Mouse (Mus musculus) MEL (cell line): ENCODE data around the gene Tbl1x. TPM values are rescaled to one million over a fixed set of nuclear protein-coding genes. Genes with fewer than 3 reads are reported as not detected.

Source experiments
- DNase-seq: peaks from one replicate; pipeline ENCODE4 v3.0.0; 2011; ENCODE audit warnings: low read depth, low spot score
- H3K27ac ChIP-seq: 2 replicates; pipeline ENCODE4 v1.5.1; 2012; ENCODE audit warnings: low read depth, mild to moderate bottlenecking, control low read depth, low read length, moderate library complexity; ENCODE audit not compliant: control insufficient read depth
- H3K27me3 ChIP-seq, 2 experiments: fragments of 150-350 bp in 1 of 2; sonication (generic) in 1 of 2; 2 replicates each; pipeline ENCODE4 v1.6.1; 2012; ENCODE audit warnings: low read length in 2 of 2, mild to moderate bottlenecking in 2 of 2, improper control_type of control experiment in 1 of 2, moderate library complexity in 1 of 2; ENCODE audit not compliant: insufficient read depth in 2 of 2, control insufficient read depth in 1 of 2
- H3K36me3 ChIP-seq, 2 experiments: 2 replicates each; pipeline ENCODE4 v1.6.1; 2012 to 2014; ENCODE audit warnings: low read length in 2 of 2, improper control_type of control experiment in 1 of 2, inconsistent platforms in 1 of 2, mild to moderate bottlenecking in 1 of 2; ENCODE audit not compliant: insufficient read depth in 2 of 2, control insufficient read depth in 1 of 2
- H3K4me1 ChIP-seq, 2 experiments: fragments of 150-350 bp in 1 of 2; sonication (generic) in 1 of 2; 2 replicates each; pipeline ENCODE4 v1.6.1; 2012; ENCODE audit warnings: low read length in 2 of 2, improper control_type of control experiment in 1 of 2, mild to moderate bottlenecking in 1 of 2; ENCODE audit not compliant: insufficient read depth in 2 of 2, control insufficient read depth in 1 of 2
- H3K4me3 ChIP-seq, 2 experiments: fragments of 150-350 bp in 1 of 2; sonication (generic) in 1 of 2; 2 replicates each; pipeline ENCODE4 v1.5.1; 2012; ENCODE audit warnings: low read depth in 2 of 2, low read length in 2 of 2, mild to moderate bottlenecking in 2 of 2, moderate library complexity in 2 of 2, control low read depth in 1 of 2, improper control_type of control experiment in 1 of 2; ENCODE audit not compliant: control insufficient read depth in 1 of 2, insufficient read depth in 1 of 2
- H3K79me2 ChIP-seq: 2 replicates; pipeline ENCODE4 v1.6.1; 2012; ENCODE audit warnings: mild to moderate bottlenecking, low read length, moderate library complexity; ENCODE audit not compliant: control insufficient read depth, poor library complexity, insufficient read depth
- H3K9ac ChIP-seq: 2 replicates; pipeline ENCODE4 v1.6.1; 2012; ENCODE audit warnings: low read depth, mild to moderate bottlenecking, control low read depth, low read length, moderate library complexity; ENCODE audit not compliant: control insufficient read depth, poor library complexity, severe bottlenecking
- H3K9me3 ChIP-seq: fragments of 150-350 bp; sonication (generic); replicated peaks from 2 replicates; pipeline ENCODE4 v1.6.1; 2012; ENCODE audit warnings: mild to moderate bottlenecking, low read length, improper control_type of control experiment, moderate library complexity; ENCODE audit not compliant: insufficient read depth
- BHLHE40 ChIP-seq: IDR thresholded peaks from 2 replicates; pipeline ENCODE4 v1.6.1; 2012; ENCODE audit warnings: low read depth, mild to moderate bottlenecking, inconsistent platforms, low read length, improper control_type of control experiment, borderline replicate concordance
- CHD1 ChIP-seq: IDR thresholded peaks from 2 replicates; pipeline ENCODE4 v1.6.1; 2012; ENCODE audit warnings: low read depth, mild to moderate bottlenecking, inconsistent platforms, low read length, improper control_type of control experiment
- CHD2 ChIP-seq: IDR thresholded peaks from 2 replicates; pipeline ENCODE4 v1.6.1; 2011; ENCODE audit warnings: low read length, improper control_type of control experiment
- ELF1 ChIP-seq: IDR thresholded peaks from 2 replicates; pipeline ENCODE4 v1.6.1; 2014; ENCODE audit warnings: low read depth, mild to moderate bottlenecking, inconsistent platforms, low read length, improper control_type of control experiment, moderate library complexity
- EP300 ChIP-seq, 2 experiments: IDR thresholded peaks; 2 replicates each; pipeline ENCODE4 v1.6.1; 2011; ENCODE audit warnings: improper control_type of control experiment in 2 of 2, low read length in 2 of 2, low read depth in 1 of 2, mild to moderate bottlenecking in 1 of 2
- JUND ChIP-seq: IDR thresholded peaks from 2 replicates; pipeline ENCODE4 v1.6.1; 2011; ENCODE audit warnings: low read depth, mild to moderate bottlenecking, improper control_type of control experiment, low read length
- MAZ ChIP-seq: IDR thresholded peaks from 2 replicates; pipeline ENCODE4 v1.6.1; 2012; ENCODE audit warnings: low read depth, mild to moderate bottlenecking, inconsistent platforms, low read length, improper control_type of control experiment
- MXI1 ChIP-seq: IDR thresholded peaks from 2 replicates; pipeline ENCODE4 v1.6.1; 2011; ENCODE audit warnings: mild to moderate bottlenecking, low read depth, low read length, improper control_type of control experiment
- MYB ChIP-seq: IDR thresholded peaks from 2 replicates; pipeline ENCODE4 v1.6.1; 2011; ENCODE audit warnings: mild to moderate bottlenecking, low read depth, low read length, improper control_type of control experiment
- NRF1 ChIP-seq: IDR thresholded peaks from 2 replicates; pipeline ENCODE4 v1.6.1; 2014; ENCODE audit warnings: low read depth, mild to moderate bottlenecking, inconsistent platforms, low read length, improper control_type of control experiment, moderate library complexity; ENCODE audit not compliant: poor library complexity, insufficient read depth, severe bottlenecking
- RCOR1 ChIP-seq: IDR thresholded peaks from 2 replicates; pipeline ENCODE4 v1.6.1; 2012; ENCODE audit warnings: low read depth, mild to moderate bottlenecking, inconsistent platforms, low read length, improper control_type of control experiment
- SIN3A ChIP-seq: IDR thresholded peaks from 2 replicates; pipeline ENCODE4 v1.6.1; 2012; ENCODE audit warnings: low read length, improper control_type of control experiment, inconsistent platforms
- SMC3 ChIP-seq: IDR thresholded peaks from 2 replicates; pipeline ENCODE4 v1.6.1; 2011; ENCODE audit warnings: low read depth, low read length, improper control_type of control experiment
- TAL1 ChIP-seq: IDR thresholded peaks from 2 replicates; pipeline ENCODE4 v1.6.1; 2012; ENCODE audit warnings: mild to moderate bottlenecking, inconsistent platforms, low read length, moderate library complexity, mixed read lengths
- ZKSCAN1 ChIP-seq: IDR thresholded peaks from 2 replicates; pipeline ENCODE4 v1.6.1; 2012; ENCODE audit warnings: low read depth, mild to moderate bottlenecking, inconsistent platforms, low read length, improper control_type of control experiment, moderate library complexity
- ZMIZ1 ChIP-seq: IDR thresholded peaks from 2 replicates; pipeline ENCODE4 v1.6.1; 2012; ENCODE audit warnings: low read depth, mild to moderate bottlenecking, inconsistent platforms, low read length, improper control_type of control experiment, moderate library complexity
- ZNF384 ChIP-seq: IDR thresholded peaks from 2 replicates; pipeline ENCODE4 v1.6.1; 2012; ENCODE audit warnings: low read depth, mild to moderate bottlenecking, inconsistent platforms, low read length, improper control_type of control experiment
- polyA plus RNA-seq, 2 experiments: library from polyadenylated mRNA; stranded (reverse) in 1 of 2; unstranded in 1 of 2; fragments of >175 nt in 1 of 2; fragments of >200 nt in 1 of 2; gene quantifications; 2 replicates each; pipeline versions ENCODE4 v1.2.1 to v1.2.4; 2012; ENCODE audit warnings: low replicate concordance in 2 of 2, low read depth in 1 of 2; ENCODE audit not compliant: insufficient read length in 2 of 2, insufficient read depth in 1 of 2, missing spikeins in 1 of 2
- total RNA-seq: library from RNA; depleted of rRNA; stranded (reverse); fragments of 300-350 nt; gene quantifications from 2 replicates; pipeline ENCODE4 v1.2.3, GENCODE M21; 2012

Gene Tbl1x
- total and polyA plus RNA-seq, 3 experiments: 17.1 to 42.5 (median 27.6) TPM

- peaks cover 10 to 17% of the 10 kb centered on the region in 2 experiments for H3K4me1 ChIP-seq
- TF ChIP-seq ZNF384: no peak
- no peak for TF ChIP-seq MXI1
- no peak for TF ChIP-seq EP300 (IDR thresholded peaks at IDR 0.05; ENCODE audit: low read depth in 1 of 2, low read length in 2 of 2)
- no peak for TF ChIP-seq SIN3A
- no peak for TF ChIP-seq CHD1
- TF ChIP-seq TAL1: no peak
- TF ChIP-seq ZKSCAN1: no peak
- TF ChIP-seq ELF1: no peak
- TF ChIP-seq MYB: no peak
- no peak for TF ChIP-seq SMC3
- TF ChIP-seq MAZ: no peak
- no peak for TF ChIP-seq CHD2
- no peak for TF ChIP-seq RCOR1
- no peak for TF ChIP-seq JUND
- no peak for TF ChIP-seq NRF1
- no peak for TF ChIP-seq ZMIZ1
- no peak overlapping the region for H3K27ac ChIP-seq
- no peaks in the 10 kb centered on the region for H3K9me3 ChIP-seq
- DNase-seq: peak; percentile 52
- no peaks in the 10 kb centered on the region for H3K27me3 ChIP-seq
- no peak overlapping the region for H3K9ac ChIP-seq
- no peak overlapping the region for H3K4me3 ChIP-seq
- peaks cover 3% of the 10 kb centered on the region; the same call in 1 of the 2 replicates for H3K79me2 ChIP-seq
- H3K36me3 ChIP-seq: peaks cover 0 to 30% of the 10 kb centered on the region in 2 experiments; a peak in 3 of 4 replicates
These were observed 86.9 kb downstream of the Tbl1x start for GRCm38 (mm10) chrX:77597674-77598073.

- no peak for TF ChIP-seq BHLHE40
These were observed 87.9 kb downstream of the Tbl1x start for GRCm38 (mm10) chrX:77598736-77599135.

More at GRCm38 (mm10) chrX:77598736-77599135, 87.9 kb downstream of the Tbl1x start:
- no peak for DNase-seq
- Histone ChIP-seq H3K36me3 (peaks cover 0 to 21% of the 10 kb centered on the region in 2 experiments; a peak in 2 of 4 replicates), H3K4me1 (peaks cover 10 to 13% of the 10 kb centered on the region in 2 experiments), H3K79me2 (peaks cover 3% of the 10 kb centered on the region; the same call in 1 of the 2 replicates), H3K9ac (no peak overlapping the region), H3K9me3 (no peaks in the 10 kb centered on the region), H3K27ac (no peak overlapping the region), H3K27me3 (no peaks in the 10 kb centered on the region), H3K4me3 (no peak overlapping the region)
